Mouse (Mus musculus) T-helper 2 cell (primary cell): ENCODE measurements at regions not wholly inside any gene's neighbourhood (a gene's known extent, or its start where the extent isn't known, plus 50 kb on each side); places are given as distances from the start of the nearest gene placed in this dataset.

Experiments
- in situ Hi-C: fragments of 300-600 bp; cut with MboI, MseI; formaldehyde crosslinking; loops from one replicate; pipeline ENCODE4 v1.15.1; 2025; ENCODE audit warnings: high pct_unique_total_duplicates

DNA sequence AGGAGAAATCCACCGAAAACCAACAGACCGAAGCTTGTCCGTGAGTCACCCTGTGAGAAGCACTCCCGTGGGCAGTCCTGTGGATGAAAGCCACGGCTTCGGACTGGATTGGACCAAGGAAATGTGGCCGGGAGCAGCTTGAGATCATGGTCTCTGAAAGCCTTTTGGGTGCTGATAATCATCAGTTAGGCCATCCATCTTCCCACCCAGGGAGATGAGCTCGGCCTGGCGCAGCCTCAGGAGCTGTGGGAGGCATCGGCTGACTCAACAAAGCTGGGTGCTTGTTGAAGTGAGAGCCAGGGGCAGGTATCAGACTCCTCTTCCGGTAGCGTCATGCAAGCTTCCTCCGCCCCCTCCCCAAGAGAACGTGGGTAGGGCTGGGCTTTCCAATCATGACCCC is 582.2 kb upstream of the Gm19410 start:
- in situ Hi-C loops, result no loop called here

DNA sequence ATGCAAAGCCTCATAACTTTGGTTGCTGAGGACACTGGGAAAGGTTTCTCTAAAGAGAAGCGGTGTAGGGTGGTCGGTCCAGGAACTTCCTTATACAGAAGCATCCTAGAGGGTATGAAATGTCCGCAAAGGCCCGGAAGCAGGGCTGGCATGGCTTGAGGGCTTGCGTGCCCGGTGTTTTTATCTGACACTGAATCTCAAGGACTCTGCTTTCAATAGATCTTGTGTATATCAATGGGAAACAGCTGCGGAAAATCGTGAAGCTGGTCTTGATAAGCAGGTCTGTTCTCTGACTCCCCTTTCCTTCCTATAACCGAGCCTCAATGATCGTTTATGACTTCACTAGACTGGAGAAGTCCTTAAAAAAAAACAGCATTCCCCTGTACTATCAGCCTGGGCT is 580.4 kb upstream of the Gm19410 start:
- in situ Hi-C loops, result no loop called here

DNA sequence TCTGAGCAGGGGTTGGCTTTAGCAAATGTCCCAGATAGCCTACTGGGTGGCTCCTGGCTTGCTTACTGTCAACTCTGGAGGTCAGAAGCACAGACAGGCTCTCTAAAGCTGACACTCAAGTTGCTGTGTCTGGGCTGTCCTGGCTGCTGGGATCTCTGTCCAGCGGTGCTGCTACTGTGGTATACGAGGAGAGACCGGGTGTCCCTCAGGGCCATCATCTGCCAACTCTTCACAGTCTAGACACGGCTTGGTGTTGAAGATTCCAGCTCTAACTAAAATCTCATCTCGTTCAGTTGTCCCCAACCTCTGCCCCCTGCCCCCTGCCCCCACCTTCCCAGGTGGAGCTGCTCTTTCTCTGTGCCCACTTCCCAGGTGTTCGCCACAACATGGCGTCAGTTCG is 577.1 kb upstream of the Gm19410 start:
- in situ Hi-C loops, result no loop called here

DNA sequence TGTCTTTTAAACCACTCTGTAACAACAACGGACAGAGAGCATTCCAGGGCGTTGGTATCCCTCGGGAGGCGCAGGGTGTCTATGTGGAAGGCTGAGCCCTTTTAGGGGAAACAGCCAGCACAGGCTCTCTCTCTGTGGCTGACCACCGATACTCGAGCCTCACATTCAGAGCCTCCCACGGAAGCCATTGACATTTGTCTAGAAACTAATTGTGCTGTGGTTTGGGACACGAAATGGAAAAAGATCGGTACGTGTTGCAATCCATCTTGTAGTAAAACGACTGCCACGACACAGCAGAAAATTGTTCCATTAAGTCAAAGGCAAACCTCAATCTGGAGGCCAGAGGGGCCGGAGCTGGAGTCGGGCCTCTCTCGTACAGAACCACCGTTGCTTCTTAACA is 575.9 kb upstream of the Gm19410 start:
- in situ Hi-C loops, result no loop called here

DNA sequence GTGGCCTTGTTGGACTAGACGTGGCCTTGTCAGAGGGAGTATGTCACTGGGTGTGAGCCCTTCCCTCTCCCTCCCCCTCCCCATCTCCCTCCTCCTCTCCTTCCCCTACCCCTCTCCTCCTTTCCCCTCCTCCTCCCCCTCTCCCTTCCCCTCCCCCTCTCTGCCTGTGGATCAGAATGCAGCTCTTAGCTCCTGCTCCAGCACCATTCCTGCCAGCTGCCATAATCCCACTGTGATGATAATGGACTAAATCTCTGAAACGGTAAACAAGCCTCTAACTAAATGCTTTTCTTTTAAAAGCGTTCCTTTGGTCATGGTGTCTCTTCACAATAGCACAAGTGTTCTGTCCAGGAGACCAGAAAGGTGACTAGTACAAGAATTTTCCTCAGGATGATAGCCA is 573.1 kb upstream of the Gm19410 start:
- in situ Hi-C loops, result no loop called here

DNA sequence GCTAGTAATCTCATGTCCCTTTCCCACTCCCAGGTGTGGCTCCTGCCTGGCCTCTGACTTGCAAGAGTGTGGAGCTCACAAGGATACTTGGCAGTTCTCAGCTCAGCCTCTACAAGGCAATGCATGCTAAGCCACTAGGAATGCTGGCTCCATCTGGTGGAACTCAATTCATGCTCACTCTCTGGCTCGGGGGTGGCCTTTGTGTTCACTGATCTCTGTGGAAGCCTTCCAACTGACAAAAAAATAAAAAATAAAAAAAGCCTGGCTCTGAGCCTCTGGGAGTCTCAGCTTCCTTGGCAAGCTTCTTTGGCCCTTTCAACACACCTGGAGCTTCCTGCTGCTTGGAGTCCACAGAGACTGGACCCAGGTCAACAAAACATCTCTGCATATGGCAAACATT is 571.8 kb upstream of the Gm19410 start:
- in situ Hi-C loops, result no loop called here

DNA sequence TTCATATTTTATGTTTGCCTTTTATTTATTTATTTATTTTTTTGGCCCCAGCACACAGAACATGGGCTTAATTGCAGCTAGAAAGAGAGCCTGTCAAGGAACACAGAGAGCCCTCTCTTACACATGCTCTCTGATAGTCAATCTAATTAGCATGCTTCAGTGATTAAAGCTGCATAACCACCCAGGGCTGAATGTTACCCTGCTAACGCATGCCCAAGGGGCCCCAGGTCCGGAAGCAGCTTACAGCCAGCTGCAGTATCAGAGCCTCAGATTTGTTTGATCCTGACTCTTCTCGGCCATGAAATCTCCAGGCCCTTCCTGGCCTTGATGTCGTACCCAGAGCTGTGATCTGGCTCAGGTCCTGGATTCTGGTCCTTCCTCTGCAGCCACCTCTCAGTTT is 569.4 kb upstream of the Gm19410 start:
- in situ Hi-C loops, result no loop called here

DNA sequence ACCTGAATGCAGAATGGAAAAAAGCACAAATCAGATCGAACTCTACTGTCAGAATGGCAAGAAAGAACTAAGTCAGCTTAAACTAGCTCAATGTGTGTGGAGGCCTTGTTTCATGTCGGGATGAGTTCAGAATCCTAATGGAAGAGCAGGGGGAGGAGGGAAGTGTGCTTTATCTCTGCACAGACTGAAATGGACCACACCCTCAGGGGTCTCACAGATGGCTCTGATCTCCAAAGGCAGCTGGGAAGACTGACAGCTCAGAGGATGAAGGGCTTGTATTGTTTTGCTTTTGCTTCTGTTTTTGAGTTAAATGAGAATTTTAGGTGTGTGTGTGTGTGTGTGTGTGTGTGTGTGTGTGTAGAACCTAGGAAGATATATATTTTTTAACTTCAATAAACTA is 566.8 kb upstream of the Gm19410 start:
- in situ Hi-C loops, result no loop called here

DNA sequence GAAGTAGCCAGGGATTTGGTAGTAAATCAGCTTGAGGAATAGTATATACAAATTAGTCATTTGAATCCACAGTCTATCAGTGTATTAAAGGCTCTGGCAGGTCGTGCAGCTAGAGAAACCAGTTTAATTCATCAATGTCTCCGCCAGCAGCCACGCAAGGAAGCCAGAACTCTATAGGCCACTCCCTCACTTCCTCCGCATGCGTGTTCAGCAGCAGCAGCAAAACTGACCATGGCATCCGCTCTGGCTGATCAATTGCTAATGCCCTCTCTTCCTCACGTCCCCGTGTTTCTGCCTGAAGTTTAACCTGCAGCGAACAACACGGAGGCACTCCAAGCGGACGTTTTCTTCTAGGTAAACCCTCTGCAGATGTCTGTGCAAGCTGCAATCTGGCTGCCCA is 564.2 kb upstream of the Gm19410 start:
- in situ Hi-C loops, result no loop called here

DNA sequence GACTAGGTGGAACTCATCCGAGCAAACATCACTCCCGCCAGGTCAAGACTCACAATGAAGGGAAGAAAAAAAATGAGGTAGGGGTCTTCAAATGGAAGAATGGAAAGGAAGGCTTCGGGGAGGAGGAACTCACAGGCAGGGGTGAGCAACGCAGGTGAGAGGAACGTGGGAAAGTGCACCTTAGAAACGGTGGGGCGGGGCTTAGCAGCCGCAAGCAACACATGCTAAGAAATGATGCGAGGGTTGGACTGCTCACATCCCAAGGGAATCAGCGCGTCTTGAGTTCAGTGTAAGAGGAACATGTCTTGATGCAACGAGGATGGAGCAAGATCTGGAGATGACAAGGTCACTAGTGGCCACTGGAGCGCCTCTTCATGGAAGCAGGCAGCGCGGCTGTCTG is 560.6 kb upstream of the Gm19410 start:
- in situ Hi-C loops, result no loop called here

DNA sequence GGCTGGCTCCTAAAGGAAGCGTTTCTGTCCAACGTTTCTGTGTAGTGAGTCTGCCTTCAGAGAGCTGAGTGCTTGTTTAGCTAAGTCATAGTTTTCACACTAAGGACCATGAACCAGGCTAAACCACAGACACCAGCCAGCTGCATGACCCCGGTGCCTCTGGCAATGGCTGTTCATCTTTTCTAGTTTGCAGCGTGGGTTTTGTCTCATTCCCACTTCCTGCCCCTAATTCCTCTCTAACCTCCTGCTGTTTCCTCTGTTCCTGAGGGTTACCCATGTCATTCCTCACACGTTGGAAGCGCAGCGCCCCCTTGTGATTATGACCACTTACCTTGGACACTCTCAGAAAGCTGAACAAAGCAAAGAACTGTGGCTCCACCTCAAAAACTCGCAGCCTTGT is 560.1 kb upstream of the Gm19410 start:
- in situ Hi-C loops, result no loop called here

DNA sequence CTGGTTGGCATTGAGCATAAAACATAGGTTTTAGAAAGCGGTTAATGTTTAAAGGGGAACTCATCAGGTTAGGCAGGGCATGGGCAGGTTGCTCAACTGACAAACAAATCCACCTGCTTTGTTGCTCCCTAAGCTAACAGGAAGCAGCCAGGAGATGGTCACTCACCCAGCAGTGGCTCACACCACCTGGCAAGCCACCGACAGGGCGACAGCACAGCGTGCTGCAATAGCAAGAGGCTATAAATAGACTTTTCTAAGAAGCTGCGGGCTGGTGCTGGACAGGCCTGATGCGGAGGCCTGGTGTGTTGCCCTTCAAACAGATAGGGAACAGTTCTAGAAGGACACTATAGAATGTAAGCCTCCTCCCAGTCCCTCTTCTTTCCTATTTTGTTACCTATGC is 559.3 kb upstream of the Gm19410 start:
- in situ Hi-C loops, result no loop called here

DNA sequence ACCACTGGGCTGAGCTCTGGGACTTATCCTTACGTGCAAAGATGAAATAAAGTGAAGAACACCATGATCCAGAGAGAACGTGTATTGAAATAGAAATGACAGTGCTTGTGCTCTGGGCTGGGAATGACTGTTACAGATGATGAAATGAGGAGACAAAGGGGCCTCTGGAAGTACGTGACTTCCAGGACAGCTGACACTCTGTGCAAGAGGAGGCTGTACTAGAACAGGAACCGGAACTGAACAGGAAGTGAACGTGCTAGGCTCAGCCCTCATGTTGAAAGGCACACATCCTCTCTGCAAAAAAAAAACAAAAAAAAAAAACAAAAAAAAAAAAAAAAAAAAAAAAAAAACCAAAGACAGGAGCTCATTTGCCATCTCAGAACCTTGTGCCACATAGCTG is 557.2 kb upstream of the Gm19410 start:
- in situ Hi-C loops, result no loop called here

DNA sequence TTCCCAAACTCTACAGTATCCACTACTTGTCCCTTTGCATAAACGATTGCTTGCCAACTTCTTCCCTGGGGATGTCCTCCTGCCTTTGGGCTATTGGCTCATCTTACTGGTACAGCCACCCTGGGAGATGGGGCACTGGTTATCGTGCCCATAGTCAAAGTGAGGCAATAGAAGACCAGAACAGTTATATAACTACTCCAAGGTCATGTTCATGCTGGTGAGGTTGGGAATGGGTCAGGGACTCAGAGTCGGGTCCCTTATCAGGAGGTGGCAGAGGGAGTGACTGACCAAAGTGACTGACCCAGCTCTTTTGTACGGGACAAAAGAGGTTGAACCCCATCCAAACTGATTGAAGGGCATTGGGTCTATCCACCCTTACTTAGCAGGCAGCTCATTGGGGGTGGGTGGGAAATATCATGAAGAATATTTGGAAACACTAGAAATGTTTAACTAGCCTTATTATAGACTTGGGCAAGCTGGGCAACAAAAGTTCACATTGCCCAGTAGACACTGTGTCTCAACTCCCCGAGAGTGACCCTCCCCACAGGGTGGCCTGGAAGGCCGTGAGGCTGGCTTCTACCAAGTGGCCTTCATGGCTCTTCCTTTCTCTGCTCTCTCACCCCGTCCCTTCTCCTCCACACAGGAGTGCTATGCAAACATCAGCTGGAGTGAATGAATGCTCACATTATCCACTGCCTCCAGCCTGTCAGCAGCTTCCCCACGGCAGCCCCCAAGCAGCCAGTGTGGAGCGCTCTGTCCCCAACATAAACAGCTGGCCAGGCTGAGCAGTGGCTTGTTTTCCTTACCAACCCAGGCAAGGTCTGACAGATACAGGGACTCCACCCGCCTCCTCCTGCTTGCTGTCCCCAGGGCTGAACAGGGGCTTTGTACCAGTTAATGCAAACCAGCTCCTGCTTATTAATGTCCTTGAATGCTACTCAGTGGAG is 553.8 kb upstream of the Gm19410 start:
- in situ Hi-C loops, result no loop called here

DNA sequence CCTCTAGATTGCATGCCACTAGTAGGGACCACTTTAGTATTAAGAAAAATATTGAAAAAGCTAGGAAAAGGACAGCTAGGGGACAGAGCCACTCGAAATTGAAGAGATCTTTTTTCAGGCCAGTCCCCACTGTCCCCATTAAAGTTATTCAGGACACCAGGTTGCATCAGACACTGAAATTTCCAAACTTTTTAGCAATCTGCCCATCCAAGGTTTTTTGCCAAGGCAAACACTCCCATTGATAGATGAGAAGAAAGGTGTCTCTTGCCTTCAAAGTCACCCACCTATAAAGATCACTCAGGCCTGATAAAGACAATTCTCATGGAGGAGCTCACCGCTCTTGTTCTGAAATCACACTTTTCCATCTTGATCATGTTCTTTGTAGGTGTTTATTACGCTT is 552.1 kb upstream of the Gm19410 start:
- in situ Hi-C loops, result no loop called here

DNA sequence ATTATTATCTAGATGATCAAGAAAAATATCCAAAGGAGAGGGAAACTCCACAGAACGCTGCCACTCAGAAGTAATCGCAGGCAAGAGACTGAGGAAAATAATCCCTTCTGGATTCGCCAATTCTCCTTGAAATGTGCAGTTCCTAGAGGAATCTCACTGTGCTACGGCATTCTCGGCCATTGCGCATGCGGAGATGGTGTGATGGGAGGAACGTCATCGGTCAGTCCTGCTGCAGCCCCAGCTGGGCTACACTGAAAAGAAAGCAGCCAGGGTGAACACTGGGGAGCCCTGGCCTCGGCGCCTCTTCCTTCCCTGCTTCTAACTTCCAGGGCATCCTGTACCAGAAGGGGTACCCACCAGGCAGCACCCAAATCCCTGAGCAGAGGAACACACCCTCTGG is 548.0 kb upstream of the Gm19410 start:
- in situ Hi-C loops, result no loop called here

DNA sequence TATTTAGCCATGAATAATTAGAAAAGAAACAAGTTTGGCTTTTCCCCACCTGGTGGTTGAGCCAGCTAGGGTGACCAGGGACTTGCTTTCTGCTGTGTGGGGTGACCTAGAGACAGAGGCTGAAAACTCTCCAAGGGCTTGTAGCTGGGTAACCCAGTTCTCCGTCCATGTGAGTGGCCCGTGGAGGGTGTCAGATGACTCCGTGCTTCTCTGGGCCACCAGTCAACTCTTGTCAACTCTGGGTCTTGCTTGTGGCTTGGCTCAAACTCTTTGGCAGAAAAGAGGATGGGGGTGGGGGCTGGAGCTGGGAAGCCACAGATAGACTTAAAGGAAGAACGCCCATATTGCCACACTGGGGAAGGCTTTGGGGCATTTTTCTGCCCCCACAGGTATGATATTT is 547.3 kb upstream of the Gm19410 start:
- in situ Hi-C loops, result no loop called here

DNA sequence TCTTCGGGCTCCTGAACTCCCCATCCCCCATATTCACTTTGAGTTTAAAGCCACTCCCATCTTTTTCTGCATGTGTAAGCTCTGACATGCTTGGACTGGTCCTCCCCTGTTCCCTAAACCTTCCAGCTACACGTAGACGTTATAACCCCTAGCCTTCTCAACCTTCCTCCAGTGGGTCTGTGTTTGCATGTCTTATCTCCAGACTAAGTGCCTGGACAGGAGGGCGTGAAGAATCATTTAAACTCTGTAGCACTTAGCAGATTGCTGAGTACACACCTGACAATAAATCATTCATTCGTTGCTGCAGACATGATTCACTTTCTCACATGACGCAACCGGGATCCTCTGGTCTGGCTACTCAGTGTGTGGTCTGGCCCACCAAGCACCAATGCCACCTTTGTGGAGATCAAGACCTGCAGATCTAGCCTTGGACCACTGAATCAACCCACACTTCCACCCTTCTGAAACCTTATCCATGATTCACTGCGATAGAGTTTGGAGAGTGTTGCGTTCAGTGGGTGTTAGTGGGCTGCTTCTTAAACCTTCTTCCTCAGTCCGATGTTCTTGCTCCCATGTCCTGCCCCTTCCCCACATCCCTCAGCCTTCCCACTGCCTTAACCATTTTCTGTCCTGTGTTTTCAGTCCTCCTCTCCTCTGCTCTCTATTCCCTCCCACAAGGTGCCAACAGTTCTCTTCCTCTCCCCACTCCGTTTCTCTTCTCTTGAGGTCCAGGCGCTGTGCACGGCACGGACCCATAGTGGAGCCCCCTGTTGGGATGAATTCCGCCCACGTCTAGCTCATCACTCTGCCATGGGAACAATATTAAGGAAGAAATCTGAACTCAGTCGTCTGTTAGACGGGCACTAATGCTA is 541.3 kb upstream of the Gm19410 start:
- in situ Hi-C loops, result no loop called here

DNA sequence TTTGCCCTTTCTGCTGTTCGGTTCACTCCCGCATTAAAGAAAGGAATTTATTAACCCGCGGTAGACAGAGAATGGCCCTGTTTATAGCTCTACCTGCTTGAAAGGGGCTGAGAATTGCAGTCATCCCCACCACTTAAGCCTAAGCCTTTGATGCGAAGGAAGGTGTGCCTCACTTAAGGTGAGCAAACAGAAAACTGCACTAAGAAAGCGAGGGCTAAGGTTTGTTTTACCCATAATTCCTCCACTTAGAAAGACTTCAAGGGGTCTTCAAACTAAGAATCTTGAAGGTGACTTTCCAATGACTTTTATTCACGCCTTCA is 540.7 kb upstream of the Gm19410 start:
- in situ Hi-C loops, result no loop called here

DNA sequence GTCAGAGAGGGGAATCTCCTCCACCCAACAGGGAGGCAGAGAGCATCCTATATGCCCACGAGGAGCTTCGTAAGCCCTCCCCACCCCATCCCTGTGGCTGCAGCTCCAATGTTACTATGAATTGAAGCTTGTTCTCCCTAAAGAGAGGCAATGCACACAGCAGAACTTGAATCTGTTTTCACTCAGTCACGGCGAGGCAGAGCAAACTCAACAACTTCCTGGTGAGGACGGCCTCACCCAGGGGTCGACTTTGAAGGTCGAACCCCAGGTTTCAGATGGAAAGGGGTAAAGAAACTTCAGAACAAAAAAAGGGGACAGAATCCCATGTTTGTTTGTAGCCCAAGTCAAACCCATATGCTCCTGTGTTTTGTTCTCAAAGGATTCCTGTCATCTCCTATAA is 538.5 kb upstream of the Gm19410 start:
- in situ Hi-C loops, result no loop called here

DNA sequence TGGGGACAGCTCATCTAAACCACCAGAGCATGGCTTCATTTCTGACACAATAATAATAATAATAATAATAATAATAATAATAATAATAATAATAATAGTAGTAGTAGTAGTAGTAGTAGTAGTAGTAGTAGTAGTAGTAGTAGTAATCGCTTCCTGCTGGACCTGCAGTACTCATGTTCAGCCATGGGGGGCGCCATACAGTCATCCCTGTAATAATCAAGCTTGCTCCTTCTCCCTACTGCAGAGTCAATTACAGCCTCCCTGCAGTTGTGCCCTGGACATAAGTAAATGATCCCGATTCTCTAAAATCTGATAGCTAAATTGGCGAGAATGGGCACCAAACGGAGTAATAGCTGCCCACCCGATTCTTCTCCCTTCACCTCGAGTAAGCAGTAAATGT is 537.1 kb upstream of the Gm19410 start:
- in situ Hi-C loops, result no loop called here

DNA sequence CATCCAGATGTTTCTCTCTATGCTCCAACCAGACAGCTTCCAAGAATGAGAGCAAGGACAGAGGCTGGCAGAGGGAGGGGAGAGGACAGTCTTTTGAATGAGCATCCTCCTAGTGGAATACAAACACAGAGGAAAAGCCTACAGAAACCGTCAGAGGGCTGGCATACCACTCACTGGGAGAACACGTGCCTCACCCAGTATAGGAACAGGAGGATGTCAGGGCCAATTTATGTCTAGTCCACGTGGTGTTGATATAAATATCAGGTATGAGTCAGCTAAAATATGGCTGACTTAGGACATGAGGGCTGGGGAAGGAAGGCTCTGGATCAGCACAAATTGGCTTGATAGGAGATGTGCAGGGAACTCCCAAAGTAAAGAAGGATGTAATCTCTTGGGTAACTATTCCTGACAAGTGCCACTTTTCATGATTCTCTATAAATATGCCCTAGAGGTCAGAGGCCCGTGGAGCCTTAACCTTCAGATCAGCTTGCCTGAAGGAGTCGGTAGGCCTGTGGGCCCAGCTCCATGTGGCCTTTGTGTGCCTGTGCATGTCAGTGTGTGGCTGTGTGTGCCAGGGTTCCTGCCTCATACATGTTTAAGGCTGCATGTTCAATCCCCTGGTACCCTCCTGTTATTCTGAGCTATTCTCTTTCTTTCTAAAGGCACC is 531.9 kb upstream of the Gm19410 start:
- in situ Hi-C loops, result no loop called here

DNA sequence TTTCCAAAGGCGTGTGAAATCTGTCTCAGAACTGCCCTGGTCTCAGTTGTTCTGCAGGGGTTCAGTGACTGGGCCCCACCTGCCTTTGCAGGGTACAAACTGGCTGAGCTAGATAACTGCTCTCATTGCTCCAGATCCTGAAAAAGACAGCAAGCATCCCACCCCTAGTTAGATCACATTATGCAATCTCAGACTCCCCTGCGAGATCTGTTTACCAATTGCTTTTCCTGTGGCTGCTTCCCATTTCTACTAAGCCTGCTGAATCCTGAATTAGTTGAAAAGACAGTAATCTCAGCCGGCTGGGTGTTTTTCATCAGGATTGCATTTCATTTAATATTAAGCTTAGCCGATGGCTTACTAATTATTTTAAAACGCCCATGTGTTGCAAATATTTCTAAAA is 531.2 kb upstream of the Gm19410 start:
- in situ Hi-C loops, result no loop called here
